17 mouse cellular contexts compared by ENCODE assay signal in the genomic region with DNA sequence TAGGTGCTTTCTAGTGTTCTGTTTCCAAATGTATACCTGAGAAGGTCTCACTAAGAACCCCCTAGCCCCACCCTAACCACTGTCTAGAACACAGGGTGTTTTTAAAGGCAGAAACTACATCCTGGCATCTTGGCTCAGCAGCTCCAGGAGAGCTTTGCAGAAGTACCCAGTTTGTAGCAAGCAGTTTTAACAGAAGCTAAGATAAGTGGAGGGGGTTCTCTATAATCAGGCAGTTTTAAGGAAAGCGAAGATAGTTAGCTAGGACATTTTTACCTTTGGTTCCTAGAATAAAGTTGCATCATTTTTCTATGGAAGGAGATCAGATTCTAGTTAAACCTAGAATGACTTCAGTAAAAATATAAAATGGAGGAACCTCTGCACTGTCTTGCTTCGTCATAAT. TPM values are rescaled to one million over a fixed set of nuclear protein-coding genes. Genes with fewer than 3 reads are reported as not detected.
"Had no signal": no experiment of that assay in that cellular context is flagged by ENCODE, and none has a peak within 500 bp of the region (broad histone marks: within the 10 kb centered on the region; RNA-seq: fewer than 3 reads in every experiment).

No protein-coding gene starts in this region.

- H3K9me3 ChIP-seq: neural tube, embryonic 13.5 days; neural tube, embryonic 15.5 days; stomach, embryonic 15.5 days had no signal

- H3K4me3 ChIP-seq: neural tube, embryonic 13.5 days; neural tube, embryonic 15.5 days; stomach, embryonic 15.5 days had no signal

- H3K27ac ChIP-seq: neural tube, embryonic 13.5 days; neural tube, embryonic 15.5 days; stomach, embryonic 15.5 days; stomach, postnatal 0 days had no signal

- DNase-seq: retina, postnatal 1 day; right cerebral cortex, adult 18-20 months; right cerebral cortex, postnatal 14 days; right cerebral cortex, postnatal 25 days; right cerebral cortex, postnatal 4 days; spleen, adult 18-20 months; thymus, adult 18-20 months; thymus, adult 2 months; thymus, postnatal 14 days; thymus, postnatal 25 days; thymus, postnatal 36 days; thymus, postnatal 4 days had no signal

- H3K4me2 ChIP-seq: neural tube, embryonic 13.5 days; neural tube, embryonic 15.5 days; stomach, embryonic 15.5 days had no signal

- H3K36me3 ChIP-seq: stomach, embryonic 15.5 days had no signal

- H3K9ac ChIP-seq: neural tube, embryonic 13.5 days; neural tube, embryonic 15.5 days; stomach, embryonic 15.5 days had no signal

- H3K27me3 ChIP-seq: neural tube, embryonic 13.5 days; neural tube, embryonic 15.5 days; stomach, embryonic 15.5 days had no signal

RNA-seq across cellular contexts. Expression of a gene that starts 11.2 kb away (rescaled TPM):
- total RNA-seq: neutrophil, adult 5-6 weeks had no signal
